In genomic region chr8:127320930-127321329, GRCm38 (mm10) we compare ENCODE assay signal across 16 mouse cellular contexts.
"Had no signal": no experiment of that assay in that cellular context is flagged by ENCODE, and none has a peak within 500 bp of the region (broad histone marks: within the 10 kb centered on the region; RNA-seq: fewer than 3 reads in every experiment).

No protein-coding gene starts in this region.

- H3K27ac ChIP-seq: neural tube, embryonic 13.5 days; neural tube, embryonic 15.5 days; stomach, embryonic 15.5 days; stomach, postnatal 0 days had no signal

- H3K4me3 ChIP-seq: neural tube, embryonic 13.5 days; neural tube, embryonic 15.5 days; stomach, embryonic 15.5 days had no signal

- H3K9me3 ChIP-seq: neural tube, embryonic 13.5 days; neural tube, embryonic 15.5 days; stomach, embryonic 15.5 days had no signal

- H3K4me1 ChIP-seq: neural tube, embryonic 15.5 days; stomach, embryonic 15.5 days had no signal

- H3K27me3 ChIP-seq: neural tube, embryonic 13.5 days; neural tube, embryonic 15.5 days; stomach, embryonic 15.5 days had no signal

- H3K36me3 ChIP-seq: neural tube, embryonic 13.5 days; neural tube, embryonic 15.5 days; stomach, embryonic 15.5 days had no signal

- H3K9ac ChIP-seq: neural tube, embryonic 13.5 days; neural tube, embryonic 15.5 days; stomach, embryonic 15.5 days had no signal

- H3K4me2 ChIP-seq: neural tube, embryonic 13.5 days; neural tube, embryonic 15.5 days; stomach, embryonic 15.5 days had no signal

- DNase-seq: retina, postnatal 1 day; right cerebral cortex, adult 18-20 months; right cerebral cortex, postnatal 14 days; right cerebral cortex, postnatal 25 days; right cerebral cortex, postnatal 4 days; spleen, adult 18-20 months; thymus, adult 18-20 months; thymus, adult 2 months; thymus, postnatal 14 days; thymus, postnatal 25 days; thymus, postnatal 36 days; thymus, postnatal 4 days had no signal
